Mouse (Mus musculus): Measurements from ENCODE around the gene Brpf3.
"Not testable (repeated sequence)": the region's sequence is repeated elsewhere in the genome, so short reads cannot be mapped to it uniquely, and the experiment has no call there.

Brpf3 gene

GRCm38 (mm10) chr17:28800671-28801412, at the start of gene Brpf3:
Gene Brpf3, plus strand, starts transcription at chr17:28801090.
- DNase-seq (ENCODE audit: low spot score): peak; percentile 73

GRCm38 (mm10) chr17:28756447-28756846, 44.4 kb upstream of the Brpf3 start:
- no peak for DNase-seq (ENCODE audit: low spot score)

GRCm38 (mm10) chr17:28757470-28757869, 43.4 kb upstream of the Brpf3 start:
- DNase-seq (ENCODE audit: low spot score): no peak

- DNase-seq (ENCODE audit: low spot score): no peak
Measured at GRCm38 (mm10) chr17:28760736-28761312, 40.1 kb upstream of the Brpf3 start.

GRCm38 (mm10) chr17:28761871-28762270, 39.0 kb upstream of the Brpf3 start:
- peak; percentile 57 for DNase-seq (ENCODE audit: low spot score)

- no peak for DNase-seq (ENCODE audit: low spot score)
Measured at GRCm38 (mm10) chr17:28766203-28766602, 34.7 kb upstream of the Brpf3 start.

- no peak for DNase-seq (ENCODE audit: low spot score)
Measured at GRCm38 (mm10) chr17:28766781-28767515, 33.9 kb upstream of the Brpf3 start.

- peak; percentile 27 for DNase-seq (ENCODE audit: low spot score)
Measured at GRCm38 (mm10) chr17:28769121-28769874, 31.6 kb upstream of the Brpf3 start, which contains the start of gene Mapk13. Gene Mapk13, plus strand, starts transcription at chr17:28769297.

- DNase-seq (ENCODE audit: low spot score): peak; percentile 12
Measured at GRCm38 (mm10) chr17:28769875-28770421, 30.9 kb upstream of the Brpf3 start.

- no peak for DNase-seq (ENCODE audit: low spot score)
Measured at GRCm38 (mm10) chr17:28771289-28771688, 29.6 kb upstream of the Brpf3 start.

GRCm38 (mm10) chr17:28774303-28774702, 26.6 kb upstream of the Brpf3 start:
- not testable (repeated sequence) for DNase-seq (ENCODE audit: low spot score)

GRCm38 (mm10) chr17:28775161-28775560, 25.7 kb upstream of the Brpf3 start:
- no peak for DNase-seq (ENCODE audit: low spot score)

GRCm38 (mm10) chr17:28776817-28777216, 24.1 kb upstream of the Brpf3 start:
- DNase-seq (ENCODE audit: low spot score): no peak

- DNase-seq (ENCODE audit: low spot score): no peak
Measured at GRCm38 (mm10) chr17:28777231-28778005, 23.5 kb upstream of the Brpf3 start.

GRCm38 (mm10) chr17:28779735-28780134, 21.2 kb upstream of the Brpf3 start:
- DNase-seq (ENCODE audit: low spot score): no peak

- DNase-seq (ENCODE audit: low spot score): no peak
Measured at GRCm38 (mm10) chr17:28780836-28781235, 20.1 kb upstream of the Brpf3 start.

GRCm38 (mm10) chr17:28781290-28782045, 19.4 kb upstream of the Brpf3 start:
- no peak for DNase-seq (ENCODE audit: low spot score)

- no peak for DNase-seq (ENCODE audit: low spot score)
Measured at GRCm38 (mm10) chr17:28785036-28785435, 15.9 kb upstream of the Brpf3 start.

- DNase-seq (ENCODE audit: low spot score): no peak
Measured at GRCm38 (mm10) chr17:28787507-28787906, 13.4 kb upstream of the Brpf3 start.

- no peak for DNase-seq (ENCODE audit: low spot score)
Measured at GRCm38 (mm10) chr17:28797031-28797430, 3.9 kb upstream of the Brpf3 start.

All from ovary, postnatal 10 days (tissue).